Mouse (Mus musculus): ENCODE results near the gene Inka2.
A peak's percentile ranks its signal among the peaks of the same experiment; 100 is the strongest.

The Inka2 gene

DNA sequence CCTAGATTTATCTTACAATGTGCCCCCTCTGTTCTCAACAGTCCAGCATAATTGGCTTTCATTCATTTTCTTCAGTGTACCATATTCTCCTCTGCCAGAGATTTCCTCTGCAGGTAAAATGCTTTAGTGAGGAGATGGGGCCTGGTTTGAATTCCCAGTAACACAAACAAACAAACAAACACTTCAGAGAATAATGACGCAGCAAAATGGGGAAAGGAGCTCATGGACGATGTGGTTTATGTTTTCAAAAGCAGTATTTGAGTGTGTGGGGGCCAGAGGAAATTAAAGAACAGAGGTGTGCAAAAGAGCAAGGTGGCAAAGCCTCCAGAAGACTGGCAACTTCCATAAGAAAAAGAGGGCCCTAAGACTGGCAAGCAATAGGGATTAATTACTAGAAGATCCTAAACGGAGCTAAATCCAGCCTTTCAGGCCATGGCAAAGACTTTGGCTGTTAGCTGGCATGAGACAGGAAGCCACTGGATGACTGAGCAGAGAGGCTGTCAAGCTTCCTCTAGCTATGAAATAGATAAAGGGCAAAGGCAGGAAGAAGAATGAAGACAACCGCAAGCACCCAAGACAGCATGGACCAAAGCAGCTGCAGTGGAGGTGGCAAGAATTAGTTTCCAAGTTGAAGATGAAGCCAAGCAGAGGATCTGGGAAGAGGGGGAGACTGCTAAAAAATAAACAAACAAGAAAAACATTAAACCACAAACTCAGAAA is 58.9 kb downstream of the Inka2 start:
- no peaks in the 10 kb centered on the region for H3K36me3 ChIP-seq (ENCODE audit: control insufficient read depth, insufficient read depth, low read length, poor library complexity, severe bottlenecking)
- no peaks in the 10 kb centered on the region for H3K27me3 ChIP-seq (ENCODE audit: control insufficient read depth, insufficient read depth, low read length, poor library complexity, severe bottlenecking)
- DNase-seq (ENCODE audit: low read depth, low spot score), result peak; percentile 30

- DNase-seq (ENCODE audit: low read depth, low spot score), result no peak
Observed at GRCm38 (mm10) chr3:105768529-105768928, 64.1 kb downstream of the Inka2 start.

DNA sequence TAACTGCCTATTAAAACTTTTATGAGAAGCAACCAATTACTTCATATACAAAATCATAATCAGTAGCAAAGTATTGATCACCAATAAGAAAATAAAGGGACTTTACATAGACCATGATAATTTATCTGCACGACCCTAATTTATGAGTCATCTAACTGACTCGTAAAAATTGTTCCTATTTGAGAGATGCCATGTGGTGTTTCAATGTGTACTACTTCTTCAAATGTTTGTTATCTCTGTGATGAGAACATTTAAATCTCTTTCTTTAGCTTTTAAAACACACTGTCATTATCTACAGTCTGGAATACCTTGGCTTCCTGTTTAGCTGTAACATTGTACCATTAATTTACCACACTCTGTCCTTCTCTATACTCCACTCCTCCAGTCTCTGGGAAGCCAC is 65.0 kb downstream of the Inka2 start:
- DNase-seq (ENCODE audit: low read depth, low spot score), result no peak
- Histone ChIP-seq H3K36me3 (ENCODE audit: control insufficient read depth, insufficient read depth, low read length, poor library complexity, severe bottlenecking) (no peaks in the 10 kb centered on the region), H3K27me3 (ENCODE audit: control insufficient read depth, insufficient read depth, low read length, poor library complexity, severe bottlenecking) (no peaks in the 10 kb centered on the region)

More at GRCm38 (mm10) chr3:105768529-105768928, 64.1 kb downstream of the Inka2 start:
- Histone ChIP-seq H3K36me3 (ENCODE audit: control insufficient read depth, insufficient read depth, low read length, poor library complexity, severe bottlenecking) (no peaks in the 10 kb centered on the region), H3K27me3 (ENCODE audit: control insufficient read depth, insufficient read depth, low read length, poor library complexity, severe bottlenecking) (no peaks in the 10 kb centered on the region)

Data from splenic B cell, adult 2 months (primary cell).